Mouse (Mus musculus) kidney, postnatal 0 days (tissue): ENCODE data around the gene Il33. TPM values are rescaled to one million over a fixed set of nuclear protein-coding genes. Genes with fewer than 3 reads are reported as not detected.

Experiments used
- ATAC-seq: fragments of 200-750 bp; cut with Nextera tagmentation; replicated peaks from 2 replicates; pipeline ENCODE4 v1.8.0; 2017; ENCODE audit warnings: low read depth, moderate number of reproducible peaks, moderate TSS enrichment, moderate library complexity; ENCODE audit not compliant: low FRiP score
- DNase-seq: peaks from one replicate; pipeline ENCODE4 v3.0.0-alpha.2; 2016; ENCODE audit warnings: low spot score
- H3K27ac ChIP-seq: fragments of 300-500 bp; sonication (generic); 2 replicates; pipeline ENCODE4 v1.5.1; 2014; ENCODE audit warnings: mild to moderate bottlenecking
- H3K27me3 ChIP-seq: fragments of 300-500 bp; sonication (generic); 2 replicates; pipeline ENCODE4 v1.6.1; 2014; ENCODE audit warnings: low read length, mixed read lengths; ENCODE audit not compliant: insufficient read depth
- H3K36me3 ChIP-seq: fragments of 300-500 bp; sonication (generic); 2 replicates; pipeline ENCODE4 v1.6.1; 2014; ENCODE audit warnings: low read length, mixed read lengths; ENCODE audit not compliant: insufficient read depth
- H3K4me1 ChIP-seq: fragments of 300-500 bp; sonication (generic); replicated peaks from 2 replicates; pipeline ENCODE4 v1.6.1; 2014; ENCODE audit warnings: antibody characterized with exemption, low read length, mixed read lengths; ENCODE audit not compliant: insufficient read depth
- H3K4me2 ChIP-seq: fragments of 300-500 bp; sonication (generic); 2 replicates; pipeline ENCODE4 v1.6.1; 2014; ENCODE audit warnings: mild to moderate bottlenecking, low read length, moderate library complexity, mixed read lengths
- H3K4me3 ChIP-seq: fragments of 300-500 bp; sonication (generic); replicated peaks from 2 replicates; pipeline ENCODE4 v1.5.1; 2014; ENCODE audit warnings: low read depth, low read length
- H3K9ac ChIP-seq: fragments of 300-500 bp; sonication (generic); 2 replicates; pipeline ENCODE4 v1.6.1; 2014; ENCODE audit warnings: low read depth, low read length
- H3K9me3 ChIP-seq: fragments of 300-500 bp; sonication (generic); replicated peaks from 2 replicates; pipeline ENCODE4 v1.6.1; 2016; ENCODE audit warnings: low read length, inconsistent platforms, mixed read lengths
- CTCF ChIP-seq: IDR thresholded peaks from 2 replicates; pipeline ENCODE4 v1.5.1; 2016; ENCODE audit warnings: antibody characterized with exemption, low read depth, mild to moderate bottlenecking, moderate library complexity
- WGBS: fragments of 180-500 bp; shearing (Covaris S2); extraction: QIAGEN DNeasy Blood & Tissue Kit; methylation state at CpG from one replicate; pipeline ENCODE4 v1.1.7; 2014; 5-methylcytosine and 5-hydroxymethylcytosine counted together
- polyA plus RNA-seq: library from polyadenylated mRNA; unstranded; fragments of >200 nt; fragmentation: Nextera tagmentation; extraction: Ambion mirVana; gene quantifications from 2 replicates; pipeline ENCODE4 v1.2.1, GENCODE M21; 2015

Gene Il33
- polyA plus RNA-seq, 1 experiment from 2014 or later, result 63.7 TPM

DNA sequence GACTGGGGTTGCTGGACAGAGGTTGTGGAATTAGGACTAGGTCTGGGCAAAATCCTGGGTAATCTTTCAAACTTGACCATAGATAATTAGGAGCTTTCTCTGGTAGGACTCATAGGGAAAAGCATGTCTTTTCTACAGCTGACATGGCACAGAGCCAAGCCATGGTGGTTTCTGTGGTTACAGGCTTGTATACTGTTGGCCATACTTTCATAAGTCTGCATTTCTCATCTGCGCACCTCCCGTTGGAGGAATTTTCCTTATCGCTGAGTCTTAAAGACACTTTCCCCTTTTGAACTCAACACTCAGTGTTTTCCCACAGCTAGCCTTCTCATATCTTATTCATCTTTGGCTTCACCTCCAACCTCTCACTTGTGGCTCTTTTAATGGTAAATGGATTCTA lies 24.6 kb upstream of the Il33 start:
- no peak for DNase-seq

DNA sequence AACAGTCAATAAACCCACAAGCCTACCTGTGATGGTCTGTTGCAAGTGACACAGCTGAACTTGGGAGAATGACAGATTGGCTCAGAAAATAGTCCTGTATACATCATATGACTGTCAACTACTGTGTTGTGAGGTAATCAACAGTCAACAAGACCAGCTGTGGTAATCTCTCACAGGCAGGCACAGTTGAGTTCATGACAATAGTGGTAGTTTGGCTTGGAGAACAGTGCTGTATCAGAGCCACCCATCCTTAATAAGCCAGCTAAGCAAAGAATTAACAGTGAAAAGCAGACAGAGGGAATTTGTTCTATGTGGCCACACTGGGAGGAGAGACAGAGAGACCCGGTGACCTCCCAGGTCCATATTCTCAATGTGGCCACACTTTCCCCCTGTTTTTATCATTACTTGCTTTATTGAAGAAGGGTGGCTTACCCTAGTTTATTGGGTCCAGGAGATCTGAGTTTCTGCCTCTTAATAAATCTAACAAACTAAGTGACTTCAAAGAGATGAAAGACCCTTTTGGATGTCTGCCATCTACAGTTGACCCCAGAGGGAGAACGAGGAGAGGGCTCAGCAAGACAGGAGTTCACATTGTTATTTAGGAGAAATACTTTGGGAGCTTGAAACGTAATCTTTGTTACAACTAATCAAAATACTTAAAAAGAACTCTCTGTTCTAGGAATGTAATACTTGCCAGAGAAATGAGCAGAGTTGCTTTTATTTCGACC lies 22.4 kb upstream of the Il33 start:
- 35% methylated on average over 4 of the region's 4 CpGs for WGBS
- Histone ChIP-seq H3K9me3 (no peaks in the 10 kb centered on the region), H3K27me3 (no peaks in the 10 kb centered on the region), H3K4me3 (no peak overlapping the region), H3K4me1 (no peaks in the 10 kb centered on the region), H3K36me3 (no peaks in the 10 kb centered on the region), H3K27ac (no peak overlapping the region), H3K9ac (no peak overlapping the region), H3K4me2 (no peak overlapping the region)
- DNase-seq, result peak; percentile 80
- no peak for ATAC-seq
- no peak for TF ChIP-seq CTCF

More for the DNA sequence above, 24.6 kb upstream of the Il33 start:
- WGBS, result 91% methylated on average over 3 of the region's 3 CpGs
- Histone ChIP-seq H3K36me3 (no peaks in the 10 kb centered on the region), H3K4me2 (no peak overlapping the region), H3K9ac (no peak overlapping the region), H3K9me3 (no peaks in the 10 kb centered on the region), H3K4me3 (no peak overlapping the region), H3K4me1 (no peaks in the 10 kb centered on the region), H3K27me3 (no peaks in the 10 kb centered on the region), H3K27ac (no peak overlapping the region)
- no peak for ATAC-seq
- no peak for TF ChIP-seq CTCF

DNA sequence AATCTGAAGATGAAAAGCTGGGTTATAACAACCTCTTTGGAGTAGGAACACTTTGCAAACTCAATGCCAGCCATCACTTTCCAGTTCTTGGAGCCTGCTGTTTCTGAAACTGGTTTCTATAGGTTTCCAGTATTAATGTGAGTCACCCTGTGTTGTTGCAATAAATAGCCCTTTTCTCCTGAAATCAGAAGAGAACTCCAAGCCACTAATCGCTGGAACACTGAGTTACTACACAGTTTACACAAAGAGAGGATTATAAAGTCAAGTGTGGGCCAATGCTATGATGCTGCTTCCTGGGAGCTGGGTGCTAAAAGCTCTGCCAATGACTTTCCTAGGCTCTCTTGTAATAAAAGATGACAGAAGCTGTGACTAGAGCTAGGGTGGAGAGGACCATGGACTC lies 19.0 kb upstream of the Il33 start:
- TF ChIP-seq CTCF, result no peak
- no peak for ATAC-seq
- H3K9me3 ChIP-seq, result no peaks in the 10 kb centered on the region

DNA sequence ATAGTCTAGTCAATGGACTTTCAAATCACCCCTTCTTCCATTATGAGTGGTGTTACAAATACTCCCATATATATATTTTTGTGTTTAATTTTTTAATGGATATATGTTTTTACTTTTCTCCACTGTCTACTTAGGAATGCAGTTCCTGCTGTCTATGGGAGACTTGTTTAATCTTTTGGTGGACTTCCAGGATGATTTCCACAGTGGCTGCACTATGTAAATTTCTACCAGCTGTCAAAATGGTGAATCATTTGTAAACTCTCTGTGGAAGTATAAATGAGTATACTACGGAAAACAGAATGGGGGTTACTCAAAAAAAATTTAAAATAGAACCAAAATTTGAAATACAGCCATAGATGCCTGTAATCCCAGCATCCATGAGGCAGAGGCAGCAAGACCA lies 15.7 kb upstream of the Il33 start:
- no peak overlapping the region for H3K27ac ChIP-seq
- 75% methylated on average over 1 of the region's 1 CpGs for WGBS

More for the DNA sequence above, 19.0 kb upstream of the Il33 start:
- no peak overlapping the region for H3K9ac ChIP-seq
- H3K36me3 ChIP-seq, result no peaks in the 10 kb centered on the region
- no peak overlapping the region for H3K27ac ChIP-seq
- H3K4me1 ChIP-seq, result no peaks in the 10 kb centered on the region
- H3K4me2 ChIP-seq, result no peak overlapping the region
- WGBS, result 81% methylated on average over 1 of the region's 1 CpGs
- no peaks in the 10 kb centered on the region for H3K27me3 ChIP-seq
- DNase-seq, result no peak
- H3K4me3 ChIP-seq, result no peak overlapping the region

DNA sequence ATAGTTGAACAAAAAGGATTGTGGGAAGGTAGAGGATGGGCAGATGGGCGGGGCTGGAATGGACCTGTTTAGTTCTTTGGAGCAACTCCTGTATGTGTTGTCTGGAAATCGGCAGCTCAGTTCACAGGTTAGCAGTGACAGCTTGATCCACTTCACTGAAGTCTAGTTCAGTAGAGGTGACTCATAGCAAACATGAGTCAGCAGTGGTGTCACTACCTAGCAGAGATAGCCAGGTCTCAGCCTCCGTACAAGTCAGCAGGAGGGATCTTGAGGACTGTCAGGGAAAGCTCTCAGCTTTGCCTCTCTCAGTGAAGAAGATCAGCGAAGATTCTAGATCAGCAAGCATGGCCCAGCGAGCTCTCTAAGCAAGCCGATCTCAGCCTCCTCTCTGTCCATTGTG lies 13.0 kb upstream of the Il33 start:
- ATAC-seq, result no peak
- no peak for TF ChIP-seq CTCF
- H3K4me1 ChIP-seq, result no peaks in the 10 kb centered on the region
- H3K4me2 ChIP-seq, result no peak overlapping the region
- no peak overlapping the region for H3K27ac ChIP-seq
- no peaks in the 10 kb centered on the region for H3K36me3 ChIP-seq
- 92% methylated on average over 6 of the region's 6 CpGs for WGBS
- no peak for DNase-seq
- no peaks in the 10 kb centered on the region for H3K9me3 ChIP-seq
- H3K9ac ChIP-seq, result no peak overlapping the region
- no peaks in the 10 kb centered on the region for H3K27me3 ChIP-seq
- no peak overlapping the region for H3K4me3 ChIP-seq

More for the DNA sequence above, 15.7 kb upstream of the Il33 start:
- no peak for TF ChIP-seq CTCF
- Histone ChIP-seq H3K4me3 (no peak overlapping the region), H3K4me2 (no peak overlapping the region), H3K36me3 (no peaks in the 10 kb centered on the region), H3K27me3 (no peaks in the 10 kb centered on the region), H3K9ac (no peak overlapping the region), H3K9me3 (no peaks in the 10 kb centered on the region), H3K4me1 (no peaks in the 10 kb centered on the region)
- ATAC-seq (no peak), DNase-seq (no peak)

DNA sequence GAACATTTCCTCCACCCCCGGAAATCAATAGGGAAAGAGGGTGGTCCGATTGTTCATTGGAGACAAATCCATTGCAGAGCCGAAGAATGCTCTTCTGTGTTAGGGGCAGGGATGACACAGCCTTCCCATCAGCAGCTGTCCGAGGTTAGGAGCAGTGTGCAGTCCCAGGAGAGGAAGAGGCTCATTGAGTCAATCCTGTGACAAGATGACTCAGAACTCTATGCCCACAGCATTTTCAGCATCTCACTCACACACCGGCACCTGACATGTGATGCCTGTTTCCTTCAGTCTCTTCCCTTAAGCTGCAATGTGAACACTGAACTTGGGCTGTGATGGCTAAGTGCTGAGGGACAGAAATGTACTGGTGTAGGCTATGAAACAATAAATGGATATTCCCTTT lies 7.5 kb upstream of the Il33 start:
- H3K4me3 ChIP-seq, result no peak overlapping the region
- H3K4me2 ChIP-seq, result no peak overlapping the region
- ATAC-seq (no peak), DNase-seq (no peak)
- H3K9ac ChIP-seq, result no peak overlapping the region
- TF ChIP-seq CTCF, result no peak
- no peak overlapping the region for H3K27ac ChIP-seq
- no peaks in the 10 kb centered on the region for H3K4me1 ChIP-seq
- H3K9me3 ChIP-seq, result no peaks in the 10 kb centered on the region
- no peaks in the 10 kb centered on the region for H3K36me3 ChIP-seq
- WGBS, result 89% methylated on average over 5 of the region's 5 CpGs
- H3K27me3 ChIP-seq, result no peaks in the 10 kb centered on the region
